Mouse (Mus musculus): Measurements from ENCODE around the gene Prpsap1. TPM values are rescaled to one million over a fixed set of nuclear protein-coding genes. Genes with fewer than 3 reads are reported as not detected.
"Not testable (repeated sequence)": the region's sequence is repeated elsewhere in the genome, so short reads cannot be mapped to it uniquely, and the experiment has no call there.

The Prpsap1 gene
- polyA plus RNA-seq, 1 experiment from 2014 or later, result 212 TPM

DNA sequence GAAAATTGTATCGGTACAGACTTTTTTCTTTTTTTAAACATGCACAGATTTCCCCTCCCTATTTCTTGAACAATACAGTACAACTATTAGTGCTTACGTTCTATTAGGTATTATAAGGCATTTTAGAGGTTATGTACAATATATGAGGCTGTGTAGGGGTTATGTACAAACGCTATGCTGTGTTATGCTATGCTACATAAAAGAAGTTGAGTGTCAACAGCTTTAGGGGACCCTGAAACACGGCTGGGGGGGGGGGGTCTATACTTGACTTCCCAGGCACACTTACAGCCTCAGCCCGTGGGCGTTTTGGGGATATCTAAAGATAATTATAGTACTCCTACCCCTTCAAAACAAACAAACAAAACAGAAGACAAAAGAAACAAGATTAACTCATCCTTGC lies 61.9 kb downstream of the Prpsap1 start:
- no peaks in the 10 kb centered on the region for H3K27me3 ChIP-seq (ENCODE audit: control insufficient read depth, insufficient read depth, low read length)

DNA sequence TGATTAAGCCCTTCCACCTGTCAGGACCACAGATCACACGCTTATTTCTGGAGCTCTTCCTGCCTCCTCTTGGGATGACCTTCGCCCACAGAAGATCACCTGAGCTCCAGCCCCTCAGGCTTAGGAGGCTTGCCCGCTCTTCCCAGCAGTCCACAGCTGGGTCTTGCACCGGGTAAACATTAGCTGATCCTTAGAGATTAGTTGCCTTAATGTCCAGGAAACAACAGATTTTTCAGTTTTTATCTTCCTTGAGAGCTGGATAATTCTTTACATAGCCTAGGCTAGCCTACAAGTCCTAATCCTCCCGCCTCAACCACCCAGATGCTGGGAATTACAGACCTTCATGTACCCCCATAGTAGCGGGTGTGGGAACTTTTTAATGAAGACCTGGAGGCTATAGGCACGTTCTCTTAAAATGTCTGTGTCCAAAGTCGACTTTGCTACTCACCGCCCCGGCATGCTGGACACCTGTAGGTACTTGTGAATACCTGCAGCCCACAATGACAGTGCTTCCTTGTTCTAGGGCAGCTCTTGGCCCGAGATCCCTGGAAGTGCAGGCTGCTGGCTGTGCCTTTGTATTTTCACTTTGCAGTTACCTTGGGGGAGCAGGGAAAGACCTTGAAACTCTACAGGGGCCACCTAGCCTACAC lies 62.4 kb downstream of the Prpsap1 start:
- Histone ChIP-seq H3K36me3 (ENCODE audit: control insufficient read depth, insufficient read depth, low read length) (peaks cover 7% of the 10 kb centered on the region; the same call in 1 of the 2 replicates), H3K9me3 (ENCODE audit: control insufficient read depth, low read length) (no peaks in the 10 kb centered on the region), H3K4me3 (ENCODE audit: low read length) (no peak overlapping the region), H3K4me1 (ENCODE audit: control insufficient read depth, insufficient read depth, low read length) (peaks cover 25% of the 10 kb centered on the region), H3K27ac (ENCODE audit: low read depth, low read length) (peak overlapping the region; percentile 37; the same call in 1 of the 2 replicates), H3K4me2 (replicated peaks; ENCODE audit: low read depth, low read length) (no peak overlapping the region), H3K9ac (ENCODE audit: low read depth, low read length) (no peak overlapping the region), H3K27me3 (ENCODE audit: control insufficient read depth, insufficient read depth, low read length) (no peaks in the 10 kb centered on the region)
- no peak for ATAC-seq (ENCODE audit: low FRiP score, low TSS enrichment)
- WGBS, result 50% methylated on average over 11 of the region's 11 CpGs

More for the DNA sequence above, 61.9 kb downstream of the Prpsap1 start:
- Histone ChIP-seq H3K4me3 (ENCODE audit: low read length) (no peak overlapping the region), H3K9me3 (ENCODE audit: control insufficient read depth, low read length) (no peaks in the 10 kb centered on the region), H3K9ac (ENCODE audit: low read depth, low read length) (no peak overlapping the region), H3K4me1 (ENCODE audit: control insufficient read depth, insufficient read depth, low read length) (peaks cover 31% of the 10 kb centered on the region), H3K36me3 (ENCODE audit: control insufficient read depth, insufficient read depth, low read length) (peaks cover 13% of the 10 kb centered on the region; the same call in 1 of the 2 replicates), H3K4me2 (replicated peaks; ENCODE audit: low read depth, low read length) (no peak overlapping the region), H3K27ac (ENCODE audit: low read depth, low read length) (no peak overlapping the region)
- WGBS, result 74% methylated on average over 6 of the region's 6 CpGs
- ATAC-seq (ENCODE audit: low FRiP score, low TSS enrichment), result no peak

DNA sequence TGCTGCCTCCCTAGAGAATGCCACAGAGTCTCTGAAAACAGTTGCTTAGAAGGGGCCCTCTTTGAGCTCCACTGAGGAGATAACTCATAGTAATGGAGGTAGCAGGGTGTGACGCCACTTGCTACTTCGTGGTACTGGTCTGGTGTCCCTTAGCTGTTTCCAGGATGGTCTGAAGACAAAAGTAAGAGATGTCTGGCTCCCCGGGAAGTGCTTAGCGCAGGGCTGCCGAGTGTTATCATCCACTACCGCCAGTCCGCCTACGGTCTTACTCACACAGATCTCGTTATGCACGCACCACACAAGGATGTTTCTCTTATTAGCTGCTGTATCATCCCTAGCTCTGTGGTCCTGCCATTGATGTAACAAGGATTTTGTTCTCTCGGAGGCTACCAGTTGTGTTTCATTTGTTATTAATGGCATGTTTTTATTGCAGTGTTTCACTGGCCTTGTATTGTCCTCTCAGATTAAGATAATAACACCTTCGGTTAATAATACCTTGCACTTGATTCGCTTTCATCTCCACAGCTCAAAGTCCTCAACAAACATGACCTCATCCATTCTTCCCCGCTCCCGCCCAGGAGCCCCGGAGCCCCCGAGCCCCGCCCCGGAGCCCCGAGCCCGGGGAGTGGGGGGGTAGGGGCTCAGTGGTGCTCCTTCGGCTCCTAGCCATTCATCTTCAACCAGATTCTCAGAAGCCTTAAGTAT lies 63.1 kb downstream of the Prpsap1 start:
- Histone ChIP-seq H3K27me3 (ENCODE audit: control insufficient read depth, insufficient read depth, low read length) (no peaks in the 10 kb centered on the region), H3K9me3 (ENCODE audit: control insufficient read depth, low read length) (no peaks in the 10 kb centered on the region), H3K4me1 (ENCODE audit: control insufficient read depth, insufficient read depth, low read length) (peaks cover 19% of the 10 kb centered on the region), H3K27ac (ENCODE audit: low read depth, low read length) (no peak overlapping the region; the same call in 1 of the 2 replicates), H3K4me2 (replicated peaks; ENCODE audit: low read depth, low read length) (no peak overlapping the region), H3K9ac (ENCODE audit: low read depth, low read length) (no peak overlapping the region), H3K36me3 (ENCODE audit: control insufficient read depth, insufficient read depth, low read length) (0 out of 2 replicates have a peak, but pooled peaks cover 2% of the 10 kb centered on the region), H3K4me3 (ENCODE audit: low read length) (no peak overlapping the region)
- no peak for ATAC-seq (ENCODE audit: low FRiP score, low TSS enrichment)
- 45% methylated on average over 22 of the region's 22 CpGs for WGBS

DNA sequence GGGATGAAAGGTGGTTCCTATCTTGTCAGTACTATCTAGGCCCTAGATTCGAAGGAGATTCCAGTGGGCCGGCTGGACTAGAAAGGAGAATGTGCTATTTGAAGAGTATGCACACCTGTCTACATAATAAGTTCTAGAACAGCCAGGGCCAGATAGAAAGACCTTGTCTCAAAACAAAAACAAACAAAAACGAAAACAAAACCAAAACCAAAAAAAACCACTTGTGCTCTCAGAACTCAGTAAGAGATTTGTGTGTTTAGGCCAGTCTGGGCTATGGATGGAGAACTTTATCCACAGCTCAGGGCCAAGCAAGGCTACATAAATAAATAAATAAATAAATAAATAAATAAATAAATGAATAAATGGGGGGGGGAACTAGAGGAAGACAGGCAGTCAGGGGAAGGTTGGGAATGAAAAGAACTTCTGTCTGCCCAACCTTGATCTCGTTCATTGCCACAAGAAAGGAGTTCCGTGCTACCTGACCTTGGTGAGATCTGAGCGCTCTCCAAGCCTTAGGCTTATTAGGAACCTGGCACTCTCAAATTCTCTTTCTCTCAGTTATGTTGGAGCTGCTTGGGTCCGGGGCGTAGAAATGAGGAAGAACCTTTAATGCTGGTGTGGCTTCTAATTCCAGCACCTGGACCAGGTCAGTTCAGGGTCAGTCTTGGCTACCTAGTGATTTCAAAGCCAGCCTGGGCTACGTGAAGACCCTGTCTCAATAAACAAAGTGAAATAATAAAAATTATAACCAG lies 64.0 kb downstream of the Prpsap1 start:
- Histone ChIP-seq H3K4me1 (ENCODE audit: control insufficient read depth, insufficient read depth, low read length) (peaks cover 12% of the 10 kb centered on the region; the same call in 1 of the 2 replicates), H3K4me2 (replicated peaks; ENCODE audit: low read depth, low read length) (no peak overlapping the region), H3K27me3 (ENCODE audit: control insufficient read depth, insufficient read depth, low read length) (no peaks in the 10 kb centered on the region), H3K36me3 (ENCODE audit: control insufficient read depth, insufficient read depth, low read length) (no peaks in the 10 kb centered on the region), H3K9me3 (ENCODE audit: control insufficient read depth, low read length) (no peaks in the 10 kb centered on the region), H3K27ac (ENCODE audit: low read depth, low read length) (0 out of 2 replicates have a peak overlapping the region, but pooled peaks have one; percentile 69), H3K9ac (ENCODE audit: low read depth, low read length) (no peak overlapping the region), H3K4me3 (ENCODE audit: low read length) (no peak overlapping the region)
- 86% methylated on average over 9 of the region's 9 CpGs for WGBS
- ATAC-seq (ENCODE audit: low FRiP score, low TSS enrichment), result no peak

DNA sequence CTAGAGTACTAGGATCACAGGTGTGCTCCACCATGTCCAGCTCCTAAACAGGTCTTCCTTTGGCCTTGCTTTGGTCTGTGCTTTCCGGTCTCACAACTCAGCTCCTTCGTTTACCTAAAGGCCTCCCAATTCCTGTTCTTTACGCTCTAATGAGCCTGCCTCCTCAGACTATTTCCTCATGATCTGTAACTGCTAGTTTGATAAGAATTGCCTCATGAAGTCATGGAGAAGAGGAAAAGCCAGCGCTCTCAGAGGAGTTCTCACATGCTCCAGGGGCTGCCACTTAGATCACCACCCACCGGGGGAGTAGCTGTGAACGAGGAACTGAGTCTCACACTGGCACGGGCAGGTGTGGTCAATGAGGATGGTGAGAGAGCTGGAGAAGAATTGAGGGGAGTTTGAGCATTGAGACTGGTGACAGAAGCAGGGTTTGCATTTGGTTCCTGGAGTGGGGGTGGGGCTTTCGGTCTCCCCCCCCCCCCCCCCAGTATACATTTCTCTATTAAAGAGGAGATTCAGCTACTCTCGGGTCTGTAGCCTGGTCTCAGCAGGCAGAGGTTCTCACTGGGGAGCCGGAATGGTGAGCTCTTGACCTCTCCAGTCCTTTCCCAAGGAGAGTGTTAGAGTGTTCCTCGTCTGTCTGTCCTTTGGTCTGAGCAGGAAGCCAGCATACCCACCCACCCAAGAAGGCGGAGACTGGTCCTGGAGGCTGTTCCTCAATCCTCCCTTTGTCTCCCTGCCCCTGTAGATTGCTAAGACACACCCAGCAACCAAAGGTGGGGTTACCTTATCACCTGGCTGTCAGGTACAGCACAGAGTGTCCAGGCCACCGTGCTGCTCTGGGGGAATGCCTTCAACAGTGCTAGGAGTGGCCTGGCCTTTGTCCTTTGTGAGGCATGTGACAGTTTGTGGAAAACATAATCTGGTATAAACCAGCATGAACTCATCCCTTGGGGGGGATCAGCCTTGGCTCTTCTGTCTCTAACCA lies 64.8 kb downstream of the Prpsap1 start:
- H3K27ac ChIP-seq (ENCODE audit: low read depth, low read length), result peak overlapping the region; percentile 69
- ATAC-seq (ENCODE audit: low FRiP score, low TSS enrichment), result no peak
- 33% methylated on average over 13 of the region's 13 CpGs for WGBS

DNA sequence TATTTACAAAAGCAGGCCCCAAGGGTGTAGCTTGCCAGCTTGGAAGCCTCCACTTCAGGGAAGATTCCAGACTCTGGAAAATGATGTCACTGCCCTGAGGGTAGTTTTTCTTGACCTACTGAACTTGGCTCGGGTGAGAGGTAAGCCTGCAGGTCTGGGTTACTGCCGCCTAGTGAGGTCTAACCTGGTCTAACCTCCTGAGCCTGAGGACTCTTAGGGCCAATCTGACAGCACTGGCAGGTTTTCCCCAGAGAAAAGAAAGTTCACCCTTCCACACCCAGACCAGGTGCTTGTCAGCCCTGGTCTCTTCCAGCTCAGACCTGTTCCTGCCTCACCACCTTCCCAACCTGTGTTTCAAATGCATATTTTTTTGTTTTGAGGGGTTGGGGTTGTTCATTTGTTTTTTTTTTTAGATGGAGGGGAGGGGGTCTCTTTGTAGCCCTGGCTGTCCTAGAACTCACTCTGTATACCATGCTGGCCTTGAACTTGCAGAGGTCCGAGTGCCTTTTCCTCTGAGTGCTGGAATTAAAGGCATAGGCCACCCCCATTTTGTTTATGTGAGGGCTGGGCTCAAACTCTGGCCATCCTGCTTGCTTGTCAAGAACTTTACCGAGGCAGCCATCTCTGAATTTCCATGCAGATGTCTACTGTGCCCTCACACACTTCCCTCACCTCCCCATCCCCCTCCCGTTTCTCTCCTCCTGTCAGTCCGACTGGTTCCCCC lies 67.0 kb downstream of the Prpsap1 start:
- peaks cover 9% of the 10 kb centered on the region; the same call in 1 of the 2 replicates for H3K4me1 ChIP-seq (ENCODE audit: control insufficient read depth, insufficient read depth, low read length)
- no peak overlapping the region for H3K4me3 ChIP-seq (ENCODE audit: low read length)
- H3K9ac ChIP-seq (ENCODE audit: low read depth, low read length), result no peak overlapping the region
- 68% methylated on average over 6 of the region's 6 CpGs for WGBS
- no peaks in the 10 kb centered on the region for H3K27me3 ChIP-seq (ENCODE audit: control insufficient read depth, insufficient read depth, low read length)
- no peak for ATAC-seq (ENCODE audit: low FRiP score, low TSS enrichment)
- no peak overlapping the region for H3K27ac ChIP-seq (ENCODE audit: low read depth, low read length)
- no peaks in the 10 kb centered on the region for H3K36me3 ChIP-seq (ENCODE audit: control insufficient read depth, insufficient read depth, low read length)
- no peak overlapping the region for H3K4me2 ChIP-seq (replicated peaks; ENCODE audit: low read depth, low read length)
- H3K9me3 ChIP-seq (ENCODE audit: control insufficient read depth, low read length), result no peaks in the 10 kb centered on the region

More for the DNA sequence above, 64.8 kb downstream of the Prpsap1 start:
- H3K4me3 ChIP-seq (ENCODE audit: low read length), result no peak overlapping the region
- H3K4me1 ChIP-seq (ENCODE audit: control insufficient read depth, insufficient read depth, low read length), result peaks cover 12% of the 10 kb centered on the region; the same call in 1 of the 2 replicates
- no peaks in the 10 kb centered on the region for H3K9me3 ChIP-seq (ENCODE audit: control insufficient read depth, low read length)
- no peak overlapping the region for H3K4me2 ChIP-seq (replicated peaks; ENCODE audit: low read depth, low read length)
- no peaks in the 10 kb centered on the region for H3K36me3 ChIP-seq (ENCODE audit: control insufficient read depth, insufficient read depth, low read length)
- no peaks in the 10 kb centered on the region for H3K27me3 ChIP-seq (ENCODE audit: control insufficient read depth, insufficient read depth, low read length)
- 0 out of 2 replicates have a peak overlapping the region, but pooled peaks have one; percentile 23 for H3K9ac ChIP-seq (ENCODE audit: low read depth, low read length)

DNA sequence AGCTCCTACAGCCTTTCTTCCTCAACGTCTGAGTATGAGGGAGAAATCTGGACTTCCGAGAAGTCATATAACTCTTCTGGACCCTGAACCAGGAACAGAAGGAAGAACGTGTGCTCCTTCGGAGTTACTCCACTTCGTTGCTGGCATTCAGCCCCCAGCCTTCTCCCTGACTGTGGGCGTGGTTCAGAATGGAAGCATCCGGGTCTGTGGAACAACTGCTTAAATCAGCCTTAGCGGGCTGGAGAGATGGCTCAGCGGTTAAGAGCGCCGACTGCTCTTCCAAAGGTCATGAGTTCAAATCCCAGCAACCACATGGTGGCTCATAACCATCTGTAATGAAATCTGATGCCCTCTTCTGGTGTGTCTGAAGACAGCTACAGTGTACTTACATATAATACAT lies 67.7 kb downstream of the Prpsap1 start:
- not testable (repeated sequence) for H3K9ac ChIP-seq (ENCODE audit: low read depth, low read length); H3K4me1 ChIP-seq (ENCODE audit: control insufficient read depth, insufficient read depth, low read length); H3K4me2 ChIP-seq (replicated peaks; ENCODE audit: low read depth, low read length); H3K4me3 ChIP-seq (ENCODE audit: low read length); H3K27me3 ChIP-seq (ENCODE audit: control insufficient read depth, insufficient read depth, low read length); H3K36me3 ChIP-seq (ENCODE audit: control insufficient read depth, insufficient read depth, low read length); H3K27ac ChIP-seq (ENCODE audit: low read depth, low read length); H3K9me3 ChIP-seq (ENCODE audit: control insufficient read depth, low read length); ATAC-seq (ENCODE audit: low FRiP score, low TSS enrichment)
- WGBS, result 86% methylated on average over 11 of the region's 11 CpGs
